Mouse (Mus musculus) v-Abl transformed pro-B cells (cell line): ENCODE data around the gene Dnajc15.

Experiments
- in situ Hi-C, 2 experiments: fragments of 400-800 bp; cut with MboI; formaldehyde crosslinking; loops; one replicate each; pipeline ENCODE4 v1.15.1; 2025; ENCODE audit not compliant: unreplicated experiment in 2 of 2

Gene Dnajc15

GRCm38 (mm10) chr14:77811466-77811865 is 63.5 kb downstream of the Dnajc15 start:
- in situ Hi-C loops: no loop called here

- in situ Hi-C loops: no loop called here
These were observed 67.1 kb downstream of the Dnajc15 start for GRCm38 (mm10) chr14:77807836-77808235.

DNA sequence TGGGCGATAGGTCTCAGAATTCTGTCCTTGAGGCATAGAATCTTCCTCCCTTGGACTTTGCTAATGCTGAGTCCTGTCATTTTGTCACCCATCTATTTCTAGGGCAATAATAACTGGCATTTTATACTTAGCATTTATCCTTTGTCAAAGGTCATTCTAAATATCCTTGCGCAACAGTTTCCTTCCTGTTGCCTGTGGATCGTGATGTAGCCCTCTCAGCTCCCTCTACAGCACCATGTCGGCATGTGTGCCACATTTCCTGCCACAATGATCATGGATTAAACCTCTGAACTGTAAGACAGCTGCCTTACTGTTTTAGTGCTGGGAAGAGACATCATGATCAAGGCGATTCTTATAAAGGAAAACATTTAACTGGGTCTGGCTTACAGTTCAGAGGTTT is 68.6 kb downstream of the Dnajc15 start:
- in situ Hi-C loops: no loop called here

- in situ Hi-C loops: no loop called here
These were observed 72.7 kb downstream of the Dnajc15 start for GRCm38 (mm10) chr14:77802268-77802630.

GRCm38 (mm10) chr14:77801571-77802267 is 73.2 kb downstream of the Dnajc15 start:
- in situ Hi-C loops: no loop called here

DNA sequence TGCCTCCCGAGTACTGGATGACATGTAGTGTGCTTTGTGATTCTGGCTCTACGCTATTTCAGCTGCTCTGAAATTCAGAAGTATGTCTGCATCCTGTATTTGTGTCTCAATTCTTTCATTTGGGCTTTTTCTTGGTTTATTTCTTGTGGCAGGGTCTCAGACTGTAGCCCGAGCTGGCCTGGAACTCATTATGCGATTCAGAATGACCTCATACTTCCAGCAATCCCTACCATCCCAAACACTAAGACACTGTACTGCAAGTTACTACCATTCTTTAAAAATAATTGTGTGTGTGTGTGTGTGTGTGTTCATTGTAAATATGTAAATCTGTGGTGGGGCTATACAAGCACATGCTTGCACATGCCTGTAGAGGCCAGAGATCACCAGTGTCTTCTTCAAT is 78.4 kb downstream of the Dnajc15 start:
- in situ Hi-C loops: no loop called here

GRCm38 (mm10) chr14:77795240-77795639 is 79.7 kb downstream of the Dnajc15 start:
- in situ Hi-C loops: no loop called here

DNA sequence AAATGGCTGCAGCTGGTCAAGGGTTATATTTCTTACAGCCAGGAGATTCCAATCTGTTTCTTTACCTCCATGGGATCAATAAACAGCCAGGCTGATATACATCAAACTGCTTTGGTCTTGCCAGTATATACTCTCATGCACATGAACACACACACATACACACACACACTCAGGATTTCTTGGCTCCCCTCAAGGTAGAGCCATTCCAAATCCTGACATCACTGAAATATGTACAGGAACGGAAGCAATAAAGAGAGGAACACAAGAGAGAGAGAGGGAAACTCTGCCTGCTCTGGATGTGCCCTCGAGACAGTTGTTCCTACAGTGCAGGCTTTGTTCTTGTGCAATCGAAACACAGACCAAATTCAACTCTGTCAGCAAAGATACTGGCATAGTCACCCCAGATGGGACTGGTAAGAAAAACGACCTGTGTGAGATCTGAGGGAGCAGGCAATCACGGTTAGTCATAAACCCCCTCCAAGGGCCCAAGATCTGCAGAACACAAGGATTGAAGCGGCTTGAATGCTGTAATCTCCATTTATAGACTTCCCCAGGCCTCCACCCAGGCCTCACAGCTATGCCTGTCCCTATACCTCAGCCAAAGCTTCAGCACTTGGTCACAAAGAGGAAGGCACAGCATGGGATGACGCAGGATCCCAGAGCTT is 80.5 kb downstream of the Dnajc15 start:
- in situ Hi-C loops: no loop called here

GRCm38 (mm10) chr14:77792998-77793397 is 81.9 kb downstream of the Dnajc15 start:
- in situ Hi-C loops: no loop called here

GRCm38 (mm10) chr14:77783217-77783616 is 91.7 kb downstream of the Dnajc15 start:
- in situ Hi-C loops: loop anchor here (5.0 to 10.0 kb wide), 3 partner anchors 144 to 702 kb away; no protein-coding TSS in a partner anchor

DNA sequence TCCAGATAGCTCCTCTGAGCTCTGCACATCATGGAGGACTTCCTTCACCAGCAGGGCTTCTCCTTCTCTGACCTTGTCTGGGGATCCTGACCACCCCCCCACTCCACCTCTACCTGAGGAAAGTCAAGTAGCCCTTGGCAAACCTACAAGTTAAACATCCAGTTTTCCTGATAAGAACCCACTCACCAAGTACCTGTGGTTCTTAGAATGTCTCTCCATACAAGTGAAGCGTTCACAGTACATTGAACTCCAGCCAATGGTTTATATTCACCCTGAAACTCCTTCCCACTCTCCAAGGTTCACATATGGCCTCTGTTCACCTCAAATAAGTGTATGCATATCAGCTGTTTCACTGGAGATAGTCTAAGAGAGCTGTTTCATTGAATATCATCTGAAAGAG is 97.6 kb downstream of the Dnajc15 start:
- in situ Hi-C loops: loop anchor here in 1 of 2 experiments (10.0 kb wide), 1 partner anchor 457 kb away; no protein-coding TSS in a partner anchor

DNA sequence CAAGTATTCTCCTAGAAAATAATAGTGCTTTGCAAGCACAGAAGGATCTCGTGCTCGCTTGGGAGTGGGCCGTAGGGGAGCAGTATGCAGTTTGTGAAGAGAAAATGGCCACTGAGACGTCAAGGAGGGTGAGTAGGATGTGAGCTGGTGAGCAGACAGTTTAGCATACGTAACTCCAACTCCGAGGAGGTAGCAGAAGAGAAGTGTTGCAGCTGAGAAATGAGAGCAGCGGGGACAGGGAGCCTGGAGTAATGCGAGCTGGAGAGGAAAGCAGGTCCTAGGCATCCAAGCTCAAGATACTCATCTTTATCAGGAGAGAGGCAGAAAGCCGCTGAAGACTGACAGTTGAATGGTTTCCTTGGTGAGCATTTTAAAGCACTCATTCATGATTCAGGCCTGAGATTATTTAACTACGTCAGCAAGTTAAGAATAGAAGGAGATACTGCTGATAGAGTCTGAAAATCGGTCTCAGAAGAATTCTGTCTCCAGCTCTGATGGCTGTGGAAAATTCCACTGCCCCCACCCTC is 98.9 kb downstream of the Dnajc15 start:
- in situ Hi-C loops: loop anchor here in 1 of 2 experiments (10.0 kb wide), 1 partner anchor 459 kb away; no protein-coding TSS in a partner anchor

DNA sequence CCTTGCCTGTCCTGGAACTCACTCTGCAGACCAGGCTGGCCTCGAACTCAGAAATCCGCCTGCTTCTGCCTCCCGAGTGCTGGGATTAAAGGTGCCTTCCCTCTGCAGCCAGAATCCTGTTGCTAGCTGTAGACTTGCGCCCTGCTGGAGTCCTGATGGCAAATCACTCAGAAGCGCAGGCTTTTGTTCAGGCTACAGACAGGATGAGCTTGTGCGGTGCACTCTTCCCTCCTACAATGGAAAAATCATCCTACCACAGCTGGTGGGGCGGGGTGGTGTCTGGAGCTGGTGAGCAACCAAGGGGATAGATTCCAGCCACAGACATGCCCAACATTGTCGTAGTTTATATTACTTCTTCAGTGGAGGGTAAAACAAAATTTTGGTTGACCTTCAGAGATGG is 101.6 kb downstream of the Dnajc15 start:
- in situ Hi-C loops: loop anchor here in 1 of 2 experiments (10.0 to 25.0 kb wide), 2 partner anchors 461 to 636 kb away; no protein-coding TSS in a partner anchor

DNA sequence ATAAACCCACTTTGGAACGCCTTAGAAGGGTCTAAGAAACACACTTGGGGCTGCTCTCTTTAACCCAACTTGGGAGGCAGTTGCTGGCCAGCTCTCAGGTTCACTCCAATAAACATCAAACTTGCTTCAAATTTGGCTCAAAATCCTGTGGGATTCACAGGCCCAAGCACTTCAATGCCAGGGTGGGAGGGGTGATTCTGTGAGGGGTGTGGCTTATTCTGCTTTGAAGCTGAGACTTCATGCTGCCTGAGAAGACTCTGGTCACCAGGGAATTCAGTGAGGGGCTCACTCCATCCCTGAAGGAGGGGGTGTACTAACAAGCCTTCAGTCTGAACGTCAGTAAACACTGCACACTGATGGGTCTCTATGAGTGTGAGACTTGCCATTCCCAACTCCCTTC is 103.3 kb downstream of the Dnajc15 start:
- in situ Hi-C loops: loop anchor here in 1 of 2 experiments (10.0 to 25.0 kb wide), 2 partner anchors 463 to 634 kb away; no protein-coding TSS in a partner anchor
